Mouse (Mus musculus) heart, adult 18-20 months (tissue): ENCODE data around the gene Klhdc7a. TPM values are rescaled to one million over a fixed set of nuclear protein-coding genes. Genes with fewer than 3 reads are reported as not detected.

ENCODE experiments used
- DNase-seq, 2 experiments: peaks; one replicate each; pipeline ENCODE4 v3.0.0; 2021 to 2022; ENCODE audit warnings: mixed read lengths in 1 of 2
- microRNA-seq, 2 experiments: library from miRNA; unstranded; fragments of <30 nt; microRNA quantifications; one replicate each; pipeline ENCODE4 v1.2.0; 2022
- total RNA-seq, 2 experiments: library from RNA; stranded (reverse); gene quantifications; 2 replicates each; pipeline ENCODE4 v1.2.3; 2021

Gene Klhdc7a
- total RNA-seq, 2 experiments from 2014 or later, result 2.0 to 3.8 TPM

DNA sequence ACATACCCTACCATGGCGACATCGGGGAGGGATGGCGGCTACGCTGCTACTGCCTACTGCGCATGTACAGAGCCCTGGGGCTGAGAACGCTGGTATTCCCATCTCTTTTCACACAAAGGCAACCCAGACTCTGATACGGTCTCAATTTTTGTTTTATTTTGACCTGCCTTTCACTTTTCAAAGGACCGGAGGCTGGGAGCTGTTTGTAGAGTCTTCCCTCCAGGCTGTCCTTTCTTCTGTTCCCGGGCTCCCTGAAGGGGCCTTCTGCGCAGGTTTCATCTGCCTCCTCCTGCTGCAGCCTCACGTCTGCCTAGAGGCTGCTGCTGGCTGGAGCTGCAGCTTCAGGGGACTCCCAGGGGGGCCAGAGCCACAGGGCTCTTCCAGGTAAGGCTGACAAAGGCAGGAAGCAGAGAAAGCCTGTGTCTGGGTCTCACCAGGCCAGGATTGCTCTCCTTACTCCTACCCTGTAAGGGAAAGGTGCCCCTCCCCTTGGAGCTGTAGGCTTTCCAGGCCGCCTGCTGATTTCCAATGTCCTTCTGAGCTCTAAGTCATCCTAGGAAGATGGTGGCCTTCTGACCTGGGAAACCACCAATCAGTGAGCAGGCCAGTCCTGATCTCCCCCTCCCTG is 7.6 kb downstream of the Klhdc7a start:
- no peak for DNase-seq

DNA sequence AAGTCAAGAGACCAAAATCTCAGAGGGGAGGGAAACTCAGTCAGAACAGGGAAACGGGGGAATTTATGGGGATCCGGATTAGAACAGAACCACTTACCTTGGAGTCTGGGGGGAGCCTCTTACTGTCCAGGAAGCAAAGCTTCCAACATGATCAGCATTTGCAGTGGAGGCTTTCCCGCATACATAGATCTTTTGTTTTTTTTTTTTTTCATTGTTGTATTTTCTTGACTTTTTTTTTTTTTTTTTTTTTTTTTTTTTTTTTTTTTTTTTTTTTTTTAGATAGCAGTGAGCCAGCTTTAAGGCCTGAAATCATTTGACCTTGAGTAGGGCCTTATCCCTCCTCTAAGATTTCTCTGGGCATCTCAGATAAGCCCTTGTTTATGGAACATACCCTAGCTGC is 8.6 kb downstream of the Klhdc7a start:
- no peak for DNase-seq

DNA sequence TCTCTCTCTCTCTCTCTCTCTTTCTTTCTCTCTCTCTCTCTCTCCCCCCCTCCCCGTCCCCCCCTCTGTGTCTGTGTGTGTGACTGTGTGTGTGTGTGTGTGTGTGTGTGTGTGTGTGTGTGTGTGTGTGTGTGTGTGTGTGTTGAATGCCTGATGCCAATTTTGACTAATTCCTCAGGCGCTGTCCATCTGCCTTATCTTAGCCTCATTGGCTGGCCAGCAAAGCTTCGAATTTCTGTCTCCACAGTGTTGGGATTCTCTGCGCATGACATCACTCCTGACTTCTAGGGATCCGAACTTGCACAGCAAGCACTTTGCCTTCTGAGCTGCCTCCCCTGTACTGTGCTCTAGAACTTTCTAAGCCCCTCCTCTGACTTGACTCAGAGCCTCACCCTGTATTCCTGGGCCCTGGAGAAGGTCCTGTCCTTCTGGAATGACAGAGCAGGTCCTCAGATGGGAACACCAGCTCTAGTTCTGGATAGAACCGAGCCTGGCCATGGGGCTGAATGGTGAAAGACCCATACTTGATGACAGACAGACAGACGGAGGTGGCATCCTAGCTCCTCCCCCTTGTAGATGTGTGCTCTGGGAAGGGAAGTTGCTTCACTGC is 16.8 kb downstream of the Klhdc7a start:
- no peak for DNase-seq

DNA sequence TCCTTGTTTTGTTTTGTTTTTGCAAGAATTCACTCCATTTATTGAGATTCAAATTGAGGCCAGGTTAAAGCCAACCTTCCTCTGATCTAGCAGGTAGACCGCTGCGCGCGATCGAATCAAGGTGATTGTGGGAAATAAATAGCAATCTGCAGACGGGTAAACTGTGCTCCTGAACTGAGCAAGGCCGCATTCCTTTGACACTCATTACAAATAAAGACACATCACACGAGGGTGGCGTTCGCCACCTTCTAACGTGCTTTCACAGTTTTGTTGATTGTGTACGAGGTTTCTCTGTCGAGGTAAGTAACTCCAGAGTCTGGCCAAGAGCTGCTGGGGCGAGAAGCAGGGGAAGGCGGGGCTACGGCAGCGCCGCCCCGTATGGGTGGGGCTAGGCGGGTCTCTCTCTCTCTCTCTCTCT is 17.4 kb downstream of the Klhdc7a start:
- no peak for DNase-seq

DNA sequence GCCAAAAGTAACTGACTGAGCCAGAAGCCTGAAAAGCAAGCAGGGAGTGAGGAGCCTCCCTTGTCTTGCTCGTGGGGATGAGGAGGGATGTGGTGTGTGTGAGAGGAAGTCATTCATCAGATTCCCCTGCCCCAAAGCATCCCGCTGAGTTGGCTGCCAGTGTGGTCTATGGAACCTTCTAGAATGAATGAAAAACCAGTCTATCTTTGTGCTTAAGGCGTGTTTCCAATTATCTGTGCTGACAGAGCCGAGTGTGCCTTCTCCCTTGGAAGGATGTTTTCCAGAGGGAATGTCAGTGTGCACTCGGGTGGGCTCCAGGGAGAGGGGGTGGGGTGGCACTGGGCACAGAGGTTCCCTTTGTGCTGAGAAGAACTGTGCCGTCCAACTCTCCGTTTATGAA is 19.2 kb downstream of the Klhdc7a start:
- no peak for DNase-seq

DNA sequence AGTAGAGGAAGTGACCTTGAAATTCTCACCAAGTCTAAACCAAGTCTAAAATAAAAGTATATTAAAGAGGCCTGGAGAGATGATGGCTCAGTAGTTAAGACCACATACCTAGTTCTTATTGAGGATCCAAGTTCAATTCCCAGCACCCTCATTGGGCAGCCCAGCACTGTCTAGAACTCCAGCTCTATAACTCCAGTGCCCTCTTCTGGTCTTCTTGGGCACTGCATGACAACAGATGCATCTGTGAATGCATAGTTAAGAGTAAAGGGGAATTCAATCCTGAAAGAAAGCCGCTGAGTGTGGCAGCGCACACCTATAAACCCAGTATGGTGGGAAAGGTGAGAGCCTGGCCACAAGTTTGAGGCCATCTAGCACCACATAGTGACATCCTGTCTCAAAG is 20.5 kb downstream of the Klhdc7a start:
- no peak for DNase-seq

DNA sequence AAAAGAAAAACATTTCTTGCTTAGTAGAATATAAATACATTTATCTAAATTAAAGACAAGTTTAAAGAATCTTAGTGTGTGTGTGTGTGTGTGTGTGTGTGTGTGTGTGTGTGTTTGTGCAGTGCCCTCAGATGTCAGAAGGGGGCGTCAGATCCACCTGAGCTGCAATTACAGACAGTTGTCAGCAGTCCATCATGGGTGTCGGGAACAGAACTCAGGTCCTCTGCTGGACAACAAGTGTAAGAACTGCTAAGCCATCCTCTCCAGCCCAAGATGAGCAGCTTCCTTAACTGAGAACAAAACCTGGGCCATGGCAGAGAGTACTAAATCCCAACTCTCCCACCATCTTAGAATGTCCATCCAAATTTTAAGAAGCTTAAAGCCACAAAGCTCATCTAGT is 26.0 kb downstream of the Klhdc7a start:
- DNase-seq, result no peak

DNA sequence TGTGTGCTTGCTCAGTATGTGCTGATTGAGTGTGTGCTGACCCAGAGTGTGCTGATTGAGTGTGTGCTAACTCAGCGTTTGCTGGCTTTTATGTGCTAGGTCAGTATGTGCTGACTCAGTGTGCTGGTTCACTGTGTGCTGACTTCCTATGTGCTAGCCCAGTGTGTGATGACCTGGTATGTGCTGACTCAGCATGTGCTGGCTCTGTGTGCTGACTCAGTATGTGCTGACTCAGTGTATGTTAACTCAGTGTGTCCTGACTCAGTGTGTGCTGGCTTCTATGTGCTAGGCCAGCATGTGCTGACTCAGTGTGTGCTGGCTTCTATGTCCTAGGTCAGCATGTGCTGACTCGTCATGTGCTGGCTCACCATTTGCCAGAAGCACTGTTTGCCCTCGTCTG is 32.3 kb downstream of the Klhdc7a start:
- no peak for DNase-seq

DNA sequence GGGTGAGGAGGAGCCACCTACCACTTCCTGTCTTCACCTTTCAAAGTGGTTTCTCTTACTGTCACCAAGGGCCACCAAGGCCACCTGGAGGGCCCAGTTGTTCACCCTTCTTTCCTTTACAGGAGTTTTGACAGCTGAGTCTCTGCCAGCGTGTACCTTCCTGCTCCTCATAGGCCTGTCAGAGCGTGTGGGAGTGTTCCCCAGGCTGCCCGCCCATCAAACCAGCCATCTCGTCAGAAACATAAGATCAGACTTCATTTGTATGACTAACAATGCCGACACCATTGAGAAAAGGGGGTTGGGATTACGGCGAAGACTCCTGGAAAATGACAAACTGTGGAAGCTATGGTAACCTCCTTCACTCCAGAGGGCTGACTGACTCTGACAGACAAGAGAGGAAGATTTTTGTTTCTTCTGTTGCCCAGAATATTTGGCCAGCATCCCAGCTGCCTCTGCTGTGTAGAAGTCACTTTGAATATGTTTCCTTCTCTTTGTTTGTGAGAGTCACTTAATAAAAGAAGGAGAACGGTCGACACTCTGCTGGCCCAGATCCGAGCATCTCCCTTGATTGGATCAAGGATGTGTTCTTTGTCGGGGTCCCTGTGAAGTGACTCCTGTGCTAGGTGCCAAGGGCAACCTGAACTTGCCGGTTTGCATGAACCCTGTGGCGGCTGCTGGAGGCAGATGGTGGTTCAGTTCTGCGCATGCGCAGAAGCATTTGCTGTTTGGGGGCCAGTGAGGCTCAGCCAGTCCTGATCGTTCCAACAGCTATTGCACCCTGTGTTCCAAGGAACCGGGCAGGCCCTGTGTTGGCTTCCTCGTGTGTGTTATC is 34.6 kb downstream of the Klhdc7a start:
- no peak for DNase-seq

DNA sequence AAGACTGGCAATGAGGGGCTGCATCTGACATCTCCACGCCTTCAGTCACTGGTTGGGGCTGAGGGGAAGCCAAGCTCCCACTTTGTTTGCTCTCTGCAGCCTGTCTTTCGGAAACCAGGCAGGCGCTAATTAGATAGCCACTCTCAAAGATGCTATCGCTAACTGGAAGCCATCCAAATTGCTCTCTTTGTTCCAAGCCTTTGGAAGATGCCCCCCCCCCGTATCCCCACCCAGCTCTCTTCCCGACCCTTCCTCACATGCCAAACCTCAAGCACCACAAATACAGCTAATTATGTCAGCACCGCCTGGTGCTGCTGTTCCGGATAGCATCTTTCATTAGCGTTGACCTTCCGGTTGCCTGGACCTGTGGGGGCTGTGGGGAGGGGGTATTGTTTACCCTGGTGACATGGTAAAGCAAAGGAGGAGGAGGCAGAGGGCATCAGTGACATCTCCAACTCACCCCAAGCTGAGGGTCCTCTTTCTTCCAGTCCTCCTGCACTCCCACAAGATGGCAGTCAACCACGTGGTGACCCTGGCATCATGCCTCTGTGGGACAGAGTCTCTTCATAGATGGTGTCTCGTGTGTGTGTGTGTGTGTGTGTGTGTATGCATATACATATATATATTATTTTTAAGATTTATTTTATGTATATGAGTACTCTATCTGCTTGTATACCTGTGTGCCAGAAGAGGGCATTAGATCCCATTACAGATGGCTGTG is 35.9 kb downstream of the Klhdc7a start:
- DNase-seq, result no peak

DNA sequence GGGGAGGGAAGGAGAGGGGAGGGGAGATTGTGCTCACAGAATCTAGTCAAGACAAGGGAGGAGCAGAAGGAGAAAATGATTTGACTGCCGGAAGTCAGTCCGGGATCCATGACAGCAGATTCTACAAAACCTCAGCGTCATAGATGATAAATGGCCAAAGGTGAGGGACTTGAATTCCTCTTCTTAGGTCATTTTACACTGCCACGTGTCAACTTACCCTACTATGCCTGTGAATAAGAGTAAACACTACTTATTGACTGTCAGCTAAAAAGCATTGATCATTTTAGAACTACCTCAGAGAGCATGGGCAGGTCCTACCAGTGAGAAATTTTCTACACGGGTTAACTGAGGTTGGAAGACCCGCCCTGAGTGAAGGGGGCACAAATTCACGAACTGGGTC is 36.9 kb downstream of the Klhdc7a start:
- no peak for DNase-seq

DNA sequence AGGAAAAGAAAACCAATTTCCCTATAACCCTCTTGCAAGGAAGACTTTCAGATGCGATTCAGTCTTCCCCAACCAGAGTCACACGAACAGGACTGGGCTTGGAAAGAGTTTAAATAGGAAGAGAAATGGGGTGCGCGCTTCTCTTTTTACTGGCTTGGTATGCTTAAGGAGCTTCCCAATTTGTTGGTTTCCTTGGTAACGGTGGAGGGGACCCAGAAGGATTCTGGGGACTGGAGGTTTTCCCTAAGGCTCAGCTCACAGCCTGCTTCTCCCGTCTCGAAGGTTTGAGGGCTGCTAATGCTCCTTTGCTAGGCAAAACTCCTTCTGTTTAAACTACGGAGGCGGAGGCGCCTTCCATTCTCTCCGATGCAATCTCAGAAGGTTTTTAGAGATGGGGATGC is 41.7 kb downstream of the Klhdc7a start:
- DNase-seq, result no peak

DNA sequence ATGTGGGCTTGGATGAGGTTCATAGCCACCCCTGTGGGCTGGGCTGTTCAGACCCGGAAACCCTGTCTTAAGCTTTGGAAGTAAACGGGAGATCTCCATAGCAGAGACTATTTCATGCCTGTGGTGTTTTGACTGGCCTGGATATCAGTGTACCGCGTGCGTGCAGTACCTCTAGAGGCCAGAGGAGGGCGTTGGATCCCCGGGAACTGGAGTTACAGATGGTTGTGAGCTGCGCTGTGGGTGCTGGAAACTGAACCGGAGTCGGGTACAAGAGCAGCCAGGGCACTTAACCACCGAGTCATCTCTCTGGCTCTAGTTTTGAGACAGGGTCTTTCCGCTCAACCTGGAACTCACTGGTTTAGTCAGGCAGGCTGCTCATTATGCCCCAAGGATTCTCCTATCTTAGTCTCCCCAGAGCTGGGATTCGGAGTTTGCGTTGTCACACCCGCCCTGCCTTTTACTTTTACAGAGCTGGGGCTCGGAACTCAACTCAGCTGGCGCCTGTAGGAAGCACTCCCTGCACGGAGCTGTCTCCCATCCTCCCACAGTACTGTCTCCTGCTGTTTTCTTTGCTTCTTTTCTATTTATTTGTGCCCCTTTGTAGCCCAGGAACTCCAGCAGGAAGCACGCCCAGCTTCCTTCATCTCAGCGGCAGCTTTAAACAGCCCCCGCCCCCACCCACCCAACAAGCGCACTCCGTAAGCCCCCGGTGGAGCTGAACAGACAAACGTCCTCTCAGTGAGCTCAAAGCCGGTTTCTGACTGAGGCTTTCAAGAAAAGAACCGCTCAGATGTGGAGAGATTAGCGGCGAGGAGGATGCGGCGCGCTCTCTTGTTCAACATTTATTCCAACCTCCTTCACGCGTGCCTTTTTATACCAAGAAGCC is 42.3 kb downstream of the Klhdc7a start:
- no peak for DNase-seq

DNA sequence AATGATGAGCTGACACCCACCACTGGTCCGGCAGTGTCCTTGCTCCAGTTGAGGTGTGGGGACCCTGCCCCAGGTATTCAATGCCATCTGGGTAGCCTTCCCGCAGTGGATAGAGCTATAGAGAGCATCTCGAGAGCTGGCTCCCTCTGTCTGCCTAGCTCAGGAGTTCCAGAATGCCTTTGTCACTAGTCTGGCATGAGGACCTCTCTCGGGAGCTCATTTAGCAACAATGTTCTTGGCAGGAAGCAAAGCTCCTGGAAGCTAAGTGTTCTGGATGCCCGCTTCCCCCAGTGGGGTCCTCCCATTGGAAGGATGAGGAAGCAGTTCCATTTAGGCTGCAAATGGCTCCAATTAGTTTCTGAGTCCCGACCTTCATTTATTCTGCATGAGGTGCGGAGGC is 51.1 kb downstream of the Klhdc7a start:
- peak in 1 of 2 experiments; percentile 13 for DNase-seq

Small RNA genes lying within 50 kb of the gene (microRNA-seq; reads per million reads assigned to microRNA genes)
- 0 reads per million in 2 experiments for gene Mir2139

Other genes with a start within 250 kb of the Klhdc7a start
- gene Pax7, start 134.5 kb downstream of the Klhdc7a start, total RNA-seq, result not detected